Mouse (Mus musculus): ENCODE measurements at regions not wholly inside any gene's neighbourhood (a gene's known extent, or its start where the extent isn't known, plus 50 kb on each side); places are given as distances from the start of the nearest gene placed in this dataset.

- TF ChIP-seq CTCF (IDR thresholded peaks at IDR 0.05; ENCODE audit: low read depth, low read length), result no peak
- no peak for TF ChIP-seq GATA2 (IDR thresholded peaks at IDR 0.05; ENCODE audit: borderline replicate concordance, low read depth, low read length)
- no peak for TF ChIP-seq GATA1 (IDR thresholded peaks at IDR 0.05; ENCODE audit: borderline replicate concordance, low read length)
- TF ChIP-seq POLR2AphosphoS5 (IDR thresholded peaks at IDR 0.05; ENCODE audit: insufficient replicate concordance, low read depth, low read length), result no peak
These were observed 397.1 kb downstream of the Gm16223 start for GRCm38 (mm10) chr5:42464814-42465213.
